In the genomic region with DNA sequence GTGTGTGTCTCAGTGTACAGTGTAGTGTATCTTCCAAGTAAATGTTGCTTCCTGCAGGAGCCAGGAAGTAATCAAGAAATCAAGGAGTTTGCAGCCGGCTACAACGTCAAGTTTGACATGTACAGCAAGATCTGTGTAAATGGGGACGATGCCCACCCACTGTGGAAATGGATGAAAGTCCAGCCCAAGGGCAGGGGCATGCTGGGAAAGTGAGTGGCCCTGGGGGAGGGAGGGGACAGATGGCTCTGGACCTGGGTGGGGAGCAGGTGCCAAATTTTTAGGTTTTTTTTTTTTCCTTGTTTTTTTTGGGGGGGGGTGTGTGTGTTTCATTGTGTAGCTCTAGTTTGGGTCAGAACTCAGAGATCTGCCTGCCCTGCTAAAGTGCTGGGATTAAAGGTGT, we compare ENCODE assay signal across 8 mouse cellular contexts. TPM values are rescaled to one million over a fixed set of nuclear protein-coding genes. Genes with fewer than 3 reads are reported as not detected.
DNase-seq lines count a peak whose midpoint lies in the region; ATAC-seq and TF ChIP-seq lines count a peak whose summit lies in the region.
"Not testable (repeated sequence)": the region's sequence is repeated elsewhere in the genome, so short reads cannot be mapped to it uniquely, and the experiment has no call there.

No protein-coding gene starts in this region.

- peak overlapping the region; percentile 86 for H3K4me2 ChIP-seq in embryonic facial prominence, embryonic 14.5 days (ENCODE audit: low read depth, low read length)
- H3K4me2 ChIP-seq in hindbrain, embryonic 16.5 days (ENCODE audit: low read length), result peak overlapping the region; percentile 83
- peak overlapping the region; percentile 74 for H3K4me2 ChIP-seq in midbrain, postnatal 0 days (ENCODE audit: low read depth, low read length, poor library complexity, severe bottlenecking)

- TF ChIP-seq CTCF in bone marrow macrophage, adult 2 months (IDR thresholded peaks at IDR 0.05; ENCODE audit: low read depth, low read length); lung, adult 2 months (IDR thresholded peaks at IDR 0.05; ENCODE audit: insufficient read depth, low read length); midbrain, postnatal 0 days (IDR thresholded peaks at IDR 0.05); testis, adult 2 months (IDR thresholded peaks at IDR 0.05; ENCODE audit: control insufficient read depth, insufficient read depth, insufficient replicate concordance, low read depth, low read length): not testable (repeated sequence)

- 0% methylated on average over 2 of the region's 3 CpGs for WGBS in embryonic facial prominence, embryonic 14.5 days
- 42% methylated on average over 3 of the region's 3 CpGs for WGBS in heart, embryonic 10.5 days
- 19% methylated on average over 3 of the region's 3 CpGs for WGBS in hindbrain, embryonic 16.5 days
- WGBS in limb, embryonic 10.5 days, result 46% methylated on average over 3 of the region's 3 CpGs
- WGBS in lung, adult 2 months, result 7% methylated on average over 3 of the region's 3 CpGs
- WGBS in midbrain, postnatal 0 days, result 0% methylated on average over 3 of the region's 3 CpGs

- H3K9me3 ChIP-seq in embryonic facial prominence, embryonic 14.5 days (ENCODE audit: control insufficient read depth, low read length); heart, embryonic 10.5 days; hindbrain, embryonic 16.5 days (ENCODE audit: control insufficient read depth, low read length); limb, embryonic 10.5 days (replicated peaks); midbrain, postnatal 0 days (ENCODE audit: low read length): not testable (repeated sequence)

- ATAC-seq in embryonic facial prominence, embryonic 14.5 days (ENCODE audit: low read depth); hindbrain, embryonic 16.5 days; midbrain, postnatal 0 days (ENCODE audit: low FRiP score): not testable (repeated sequence)

- not testable (repeated sequence) for DNase-seq in embryonic facial prominence, embryonic 14.5 days (ENCODE audit: low spot score); heart, embryonic 10.5 days (ENCODE audit: low spot score); limb, embryonic 10.5 days (ENCODE audit: low spot score); lung, adult 2 months; midbrain, postnatal 0 days (ENCODE audit: low spot score)

- not testable (repeated sequence) for H3K27me3 ChIP-seq in embryonic facial prominence, embryonic 14.5 days (replicated peaks; ENCODE audit: control insufficient read depth, insufficient read depth, low read length); heart, embryonic 10.5 days (ENCODE audit: insufficient read depth, poor library complexity, severe bottlenecking); hindbrain, embryonic 16.5 days (replicated peaks; ENCODE audit: control insufficient read depth, insufficient read depth, low read length); limb, embryonic 10.5 days (ENCODE audit: low read depth, poor library complexity, severe bottlenecking); midbrain, postnatal 0 days (ENCODE audit: insufficient read depth, low read length); testis, adult 2 months (ENCODE audit: control insufficient read depth, insufficient read depth, low read length)

- H3K9ac ChIP-seq in embryonic facial prominence, embryonic 14.5 days (ENCODE audit: low read depth, low read length), result peak overlapping the region; percentile 94
- peak overlapping the region; percentile 96 for H3K9ac ChIP-seq in hindbrain, embryonic 16.5 days (ENCODE audit: low read depth, low read length)
- H3K9ac ChIP-seq in midbrain, postnatal 0 days (replicated peaks; ENCODE audit: low read length, poor library complexity, severe bottlenecking), result peak overlapping the region; percentile 92

- peak overlapping the region; percentile 84 for H3K4me3 ChIP-seq in bone marrow macrophage, adult 2 months (ENCODE audit: insufficient read depth, low read length)
- H3K4me3 ChIP-seq in embryonic facial prominence, embryonic 14.5 days (ENCODE audit: low read depth, low read length), result peak overlapping the region; percentile 93
- H3K4me3 ChIP-seq in heart, embryonic 10.5 days, result peak overlapping the region; percentile 92
- peak overlapping the region; percentile 81 for H3K4me3 ChIP-seq in hindbrain, embryonic 16.5 days (ENCODE audit: low read length)
- H3K4me3 ChIP-seq in limb, embryonic 10.5 days, result peak overlapping the region; percentile 85
- peak overlapping the region; percentile 87 for H3K4me3 ChIP-seq in lung, adult 2 months (replicated peaks; ENCODE audit: extremely low read depth, low read depth, low read length)
- H3K4me3 ChIP-seq in midbrain, postnatal 0 days (ENCODE audit: low read depth, low read length), result peak overlapping the region; percentile 77
- peak overlapping the region; percentile 98 for H3K4me3 ChIP-seq in testis, adult 2 months (ENCODE audit: control insufficient read depth, low read depth, low read length)

- TF ChIP-seq POLR2A in bone marrow macrophage, adult 2 months (IDR thresholded peaks at IDR 0.05; ENCODE audit: borderline replicate concordance, low read depth, low read length); lung, adult 2 months (IDR thresholded peaks at IDR 0.05; ENCODE audit: borderline replicate concordance, extremely low read depth, low read depth, low read length); testis, adult 2 months (IDR thresholded peaks at IDR 0.05; ENCODE audit: control insufficient read depth, low read depth, low read length): not testable (repeated sequence)

- H3K27ac ChIP-seq in bone marrow macrophage, adult 2 months (ENCODE audit: insufficient read depth, low read depth, low read length); embryonic facial prominence, embryonic 14.5 days (replicated peaks; ENCODE audit: low read depth, low read length); hindbrain, embryonic 16.5 days (ENCODE audit: low read depth, low read length); midbrain, postnatal 0 days (ENCODE audit: low read depth, low read length): not testable (repeated sequence)
- H3K27ac ChIP-seq in heart, embryonic 10.5 days, result peak overlapping the region; percentile 99; the same call in 1 of the 2 replicates
- H3K27ac ChIP-seq in limb, embryonic 10.5 days, result peak overlapping the region; percentile 97
- peak overlapping the region; percentile 100 for H3K27ac ChIP-seq in testis, adult 2 months (ENCODE audit: control insufficient read depth, insufficient read depth, low read depth, low read length)

- peaks cover 46% of the 10 kb centered on the region for H3K36me3 ChIP-seq in embryonic facial prominence, embryonic 14.5 days (ENCODE audit: control insufficient read depth, insufficient read depth, low read length)
- H3K36me3 ChIP-seq in heart, embryonic 10.5 days, result peaks cover 45% of the 10 kb centered on the region
- H3K36me3 ChIP-seq in hindbrain, embryonic 16.5 days (ENCODE audit: control insufficient read depth, insufficient read depth, low read length), result peaks cover 23% of the 10 kb centered on the region
- H3K36me3 ChIP-seq in limb, embryonic 10.5 days, result peaks cover 47% of the 10 kb centered on the region
- peaks cover 36% of the 10 kb centered on the region for H3K36me3 ChIP-seq in midbrain, postnatal 0 days (ENCODE audit: insufficient read depth, low read length)
- H3K36me3 ChIP-seq in testis, adult 2 months (ENCODE audit: control insufficient read depth, insufficient read depth, low read length), result not testable (repeated sequence)

- H3K4me1 ChIP-seq in bone marrow macrophage, adult 2 months (ENCODE audit: control insufficient read depth, insufficient read depth, low read length), result peaks cover 31% of the 10 kb centered on the region
- peaks cover 10% of the 10 kb centered on the region; the same call in 1 of the 2 replicates for H3K4me1 ChIP-seq in embryonic facial prominence, embryonic 14.5 days (ENCODE audit: control insufficient read depth, insufficient read depth, low read length)
- peaks cover 61% of the 10 kb centered on the region for H3K4me1 ChIP-seq in heart, embryonic 10.5 days
- peaks cover 13% of the 10 kb centered on the region for H3K4me1 ChIP-seq in hindbrain, embryonic 16.5 days (ENCODE audit: control insufficient read depth, insufficient read depth, low read depth, low read length)
- peaks cover 52% of the 10 kb centered on the region for H3K4me1 ChIP-seq in limb, embryonic 10.5 days
- peaks cover 30% of the 10 kb centered on the region for H3K4me1 ChIP-seq in lung, adult 2 months (ENCODE audit: control insufficient read depth, insufficient read depth, low read length)
- not testable (repeated sequence) for H3K4me1 ChIP-seq in midbrain, postnatal 0 days (ENCODE audit: insufficient read depth, low read length)
- peaks cover 15% of the 10 kb centered on the region for H3K4me1 ChIP-seq in testis, adult 2 months (ENCODE audit: control insufficient read depth, insufficient read depth, low read length)

RNA-seq across cellular contexts. Expression of a gene that starts 7.9 kb away (rescaled TPM):
- 311 and 322 TPM in 2 replicates for polyA plus RNA-seq in bone marrow macrophage, adult 2 months (2012; ENCODE audit: insufficient read depth, insufficient read length, missing spikeins)
- 505 and 517 TPM in 2 replicates for polyA plus RNA-seq in embryonic facial prominence, embryonic 14.5 days (2014; fragmentation: Nextera tagmentation; extraction: Ambion mirVana)
- polyA plus RNA-seq in heart, embryonic 10.5 days (2016; fragmentation: Nextera tagmentation; extraction: Ambion mirVana), result 767 and 797 TPM in 2 replicates
- 601 and 643 TPM in 2 replicates for polyA plus RNA-seq in hindbrain, embryonic 16.5 days (2015; fragmentation: Nextera tagmentation; extraction: Ambion mirVana)
- 589 and 631 TPM in 2 replicates for polyA plus RNA-seq in limb, embryonic 10.5 days (2016; fragmentation: Nextera tagmentation; extraction: Ambion mirVana)
- polyA plus RNA-seq in lung, adult 2 months (2012; rRNA removed), result 581 and 623 TPM in 2 replicates
- 350 TPM in 2 replicates for total RNA-seq in midbrain, postnatal 0 days (2014; rRNA removed)
- 635 and 741 TPM in 2 replicates for polyA plus RNA-seq in midbrain, postnatal 0 days (2015; fragmentation: Nextera tagmentation; extraction: Ambion mirVana)
- polyA plus RNA-seq in testis, adult 2 months (2012; rRNA removed), result 3,516 and 3,720 TPM in 2 replicates

RNA-seq across cellular contexts. Expression of a gene that starts 15.3 kb away (rescaled TPM):
- 53.0 and 55.5 TPM in 2 replicates for polyA plus RNA-seq in bone marrow macrophage, adult 2 months (2012; ENCODE audit: insufficient read depth, insufficient read length, missing spikeins)
- 207 and 227 TPM in 2 replicates for polyA plus RNA-seq in embryonic facial prominence, embryonic 14.5 days (2014; fragmentation: Nextera tagmentation; extraction: Ambion mirVana)
- polyA plus RNA-seq in heart, embryonic 10.5 days (2016; fragmentation: Nextera tagmentation; extraction: Ambion mirVana), result 181 and 233 TPM in 2 replicates
- 141 and 143 TPM in 2 replicates for polyA plus RNA-seq in hindbrain, embryonic 16.5 days (2015; fragmentation: Nextera tagmentation; extraction: Ambion mirVana)
- 319 and 357 TPM in 2 replicates for polyA plus RNA-seq in limb, embryonic 10.5 days (2016; fragmentation: Nextera tagmentation; extraction: Ambion mirVana)
- 199 and 208 TPM in 2 replicates for polyA plus RNA-seq in lung, adult 2 months (2012; rRNA removed)
- total RNA-seq in midbrain, postnatal 0 days (2014; rRNA removed), result 66.4 and 76.0 TPM in 2 replicates
- 126 and 135 TPM in 2 replicates for polyA plus RNA-seq in midbrain, postnatal 0 days (2015; fragmentation: Nextera tagmentation; extraction: Ambion mirVana)
- 104 and 113 TPM in 2 replicates for polyA plus RNA-seq in testis, adult 2 months (2012; rRNA removed)

RNA-seq across cellular contexts. Expression of a gene that starts 38.5 kb away (rescaled TPM):
- 218 TPM in 2 replicates for polyA plus RNA-seq in bone marrow macrophage, adult 2 months (2012; ENCODE audit: insufficient read depth, insufficient read length, missing spikeins)
- polyA plus RNA-seq in embryonic facial prominence, embryonic 14.5 days (2014; fragmentation: Nextera tagmentation; extraction: Ambion mirVana), result 4.4 and 6.4 TPM in 2 replicates
- 12.0 and 16.7 TPM in 2 replicates for polyA plus RNA-seq in heart, embryonic 10.5 days (2016; fragmentation: Nextera tagmentation; extraction: Ambion mirVana)
- 1.7 and 2.2 TPM in 2 replicates for polyA plus RNA-seq in hindbrain, embryonic 16.5 days (2015; fragmentation: Nextera tagmentation; extraction: Ambion mirVana)
- 14.9 and 15.5 TPM in 2 replicates for polyA plus RNA-seq in limb, embryonic 10.5 days (2016; fragmentation: Nextera tagmentation; extraction: Ambion mirVana)
- 102 and 103 TPM in 2 replicates for polyA plus RNA-seq in lung, adult 2 months (2012; rRNA removed)
- total RNA-seq in midbrain, postnatal 0 days (2014; rRNA removed), result 1.7 and 2.4 TPM in 2 replicates
- polyA plus RNA-seq in midbrain, postnatal 0 days (2015; fragmentation: Nextera tagmentation; extraction: Ambion mirVana), result 1.2 and 1.6 TPM in 2 replicates
- polyA plus RNA-seq in testis, adult 2 months (2012; rRNA removed), result 2.1 and 3.4 TPM in 2 replicates

RNA-seq across cellular contexts. Expression of a gene that starts 50.5 kb away (rescaled TPM):
- polyA plus RNA-seq in bone marrow macrophage, adult 2 months (2012; ENCODE audit: insufficient read depth, insufficient read length, missing spikeins), result 54.5 and 55.8 TPM in 2 replicates
- polyA plus RNA-seq in embryonic facial prominence, embryonic 14.5 days (2014; fragmentation: Nextera tagmentation; extraction: Ambion mirVana), result 12.8 and 14.1 TPM in 2 replicates
- polyA plus RNA-seq in heart, embryonic 10.5 days (2016; fragmentation: Nextera tagmentation; extraction: Ambion mirVana), result 14.8 and 15.6 TPM in 2 replicates
- 10.3 and 13.0 TPM in 2 replicates for polyA plus RNA-seq in hindbrain, embryonic 16.5 days (2015; fragmentation: Nextera tagmentation; extraction: Ambion mirVana)
- 17.1 and 18.4 TPM in 2 replicates for polyA plus RNA-seq in limb, embryonic 10.5 days (2016; fragmentation: Nextera tagmentation; extraction: Ambion mirVana)
- 83.7 and 85.8 TPM in 2 replicates for polyA plus RNA-seq in lung, adult 2 months (2012; rRNA removed)
- total RNA-seq in midbrain, postnatal 0 days (2014; rRNA removed), result 24.3 TPM in 2 replicates
- 7.6 TPM in 2 replicates for polyA plus RNA-seq in midbrain, postnatal 0 days (2015; fragmentation: Nextera tagmentation; extraction: Ambion mirVana)
- 13.9 and 14.0 TPM in 2 replicates for polyA plus RNA-seq in testis, adult 2 months (2012; rRNA removed)

RNA-seq across cellular contexts. Expression of a gene that starts 58.6 kb away (rescaled TPM):
- polyA plus RNA-seq in bone marrow macrophage, adult 2 months (2012; ENCODE audit: insufficient read depth, insufficient read length, missing spikeins), result 24.6 and 27.5 TPM in 2 replicates
- 2.5 and 2.8 TPM in 2 replicates for polyA plus RNA-seq in embryonic facial prominence, embryonic 14.5 days (2014; fragmentation: Nextera tagmentation; extraction: Ambion mirVana)
- 2.8 and 4.1 TPM in 2 replicates for polyA plus RNA-seq in heart, embryonic 10.5 days (2016; fragmentation: Nextera tagmentation; extraction: Ambion mirVana)
- 4.2 and 5.1 TPM in 2 replicates for polyA plus RNA-seq in hindbrain, embryonic 16.5 days (2015; fragmentation: Nextera tagmentation; extraction: Ambion mirVana)
- 2.0 and 2.3 TPM in 2 replicates for polyA plus RNA-seq in limb, embryonic 10.5 days (2016; fragmentation: Nextera tagmentation; extraction: Ambion mirVana)
- 31.4 and 38.2 TPM in 2 replicates for polyA plus RNA-seq in lung, adult 2 months (2012; rRNA removed)
- 9.3 TPM in 2 replicates for total RNA-seq in midbrain, postnatal 0 days (2014; rRNA removed)
- polyA plus RNA-seq in midbrain, postnatal 0 days (2015; fragmentation: Nextera tagmentation; extraction: Ambion mirVana), result 1.7 and 1.9 TPM in 2 replicates
- polyA plus RNA-seq in testis, adult 2 months (2012; rRNA removed), result 2.2 and 2.3 TPM in 2 replicates
